Mouse (Mus musculus) limb, embryonic 14.5 days (tissue): ENCODE data around the gene Zbtb34. TPM values are rescaled to one million over a fixed set of nuclear protein-coding genes. Genes with fewer than 3 reads are reported as not detected.

ENCODE experiments used
- ATAC-seq: fragments of 200-750 bp; cut with Nextera tagmentation; 2 replicates; pipeline ENCODE4 v1.8.0; 2017; ENCODE audit warnings: low read depth, moderate number of reproducible peaks, moderate TSS enrichment; ENCODE audit not compliant: low FRiP score
- DNase-seq: peaks from one replicate; pipeline ENCODE4 v3.0.0-alpha.2; 2015; ENCODE audit warnings: low spot score
- H3K27ac ChIP-seq: fragments of 300-500 bp; sonication (generic); replicated peaks from 2 replicates; pipeline ENCODE4 v1.5.1; 2014; ENCODE audit warnings: low read depth, mild to moderate bottlenecking, low read length, moderate library complexity, mixed read lengths
- H3K27me3 ChIP-seq: fragments of 300-500 bp; sonication (generic); 2 replicates; pipeline ENCODE4 v1.6.1; 2014; ENCODE audit warnings: low read length, mixed read lengths; ENCODE audit not compliant: control insufficient read depth, insufficient read depth
- H3K36me3 ChIP-seq: fragments of 300-500 bp; sonication (generic); 2 replicates; pipeline ENCODE4 v1.6.1; 2014; ENCODE audit warnings: mild to moderate bottlenecking, low read length, moderate library complexity, mixed read lengths; ENCODE audit not compliant: control insufficient read depth, insufficient read depth
- H3K4me1 ChIP-seq: fragments of 300-500 bp; sonication (generic); 2 replicates; pipeline ENCODE4 v1.6.1; 2014; ENCODE audit warnings: antibody characterized with exemption, low read length, mixed read lengths; ENCODE audit not compliant: control insufficient read depth, insufficient read depth
- H3K4me2 ChIP-seq: fragments of 300-500 bp; sonication (generic); replicated peaks from 2 replicates; pipeline ENCODE4 v1.6.1; 2014; ENCODE audit warnings: low read depth, mild to moderate bottlenecking, low read length, moderate library complexity; ENCODE audit not compliant: severe bottlenecking
- H3K4me3 ChIP-seq: fragments of 300-500 bp; sonication (generic); replicated peaks from 2 replicates; pipeline ENCODE4 v1.5.1; 2014; ENCODE audit warnings: low read length
- H3K9ac ChIP-seq: fragments of 300-500 bp; sonication (generic); 2 replicates; pipeline ENCODE4 v1.6.1; 2014; ENCODE audit warnings: mild to moderate bottlenecking, low read depth, low read length, moderate library complexity; ENCODE audit not compliant: severe bottlenecking
- H3K9me3 ChIP-seq: fragments of 300-500 bp; sonication (generic); 2 replicates; pipeline ENCODE4 v1.6.1; 2016; ENCODE audit warnings: low read length; ENCODE audit not compliant: control insufficient read depth
- POLR2A ChIP-seq: fragments of 200-500 bp; IDR thresholded peaks from 2 replicates; pipeline ENCODE4 v1.8.0; 2012; ENCODE audit warnings: inconsistent platforms, mild to moderate bottlenecking, moderate library complexity, borderline replicate concordance; ENCODE audit not compliant: insufficient read depth, insufficient read length; ENCODE audit errors: extremely low read depth
- WGBS: fragments of 180-500 bp; shearing (Covaris S2); extraction: QIAGEN DNeasy Blood & Tissue Kit; methylation state at CpG from one replicate; pipeline ENCODE4 v1.1.7; 2014; 5-methylcytosine and 5-hydroxymethylcytosine counted together
- polyA plus RNA-seq, 2 experiments: library from polyadenylated mRNA; depleted of rRNA in 1 of 2; stranded (reverse) in 1 of 2; unstranded in 1 of 2; fragments of >200 nt; fragmentation: Nextera tagmentation in 1 of 2; extraction: Ambion mirVana in 1 of 2; gene quantifications; 2 replicates each; pipeline versions ENCODE4 v1.2.1 to v1.2.3; 2012 to 2014

Zbtb34 gene
- polyA plus RNA-seq, 2 experiments, result 8.4 to 19.0 TPM

DNA sequence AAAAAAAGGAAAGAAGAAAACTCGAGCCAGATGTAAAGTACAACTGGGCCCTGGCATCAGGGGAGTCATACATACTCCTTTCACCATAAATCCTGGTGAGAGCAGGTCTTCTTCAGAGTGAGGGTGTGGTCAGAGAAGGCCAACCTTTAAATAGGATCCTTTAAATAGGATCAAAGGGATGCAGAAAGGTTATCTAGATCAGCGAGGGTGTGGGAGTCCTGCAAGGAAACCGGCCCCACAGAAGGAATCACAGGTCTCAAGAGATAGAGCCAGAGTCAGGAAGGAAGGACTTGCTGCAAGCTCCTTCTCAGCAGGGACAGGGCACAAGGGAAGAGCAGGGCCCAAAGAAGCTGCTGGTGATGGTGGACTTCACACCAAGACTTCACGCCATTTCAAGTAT is 13.7 kb downstream of the Zbtb34 start:
- no peak overlapping the region for H3K4me2 ChIP-seq
- H3K27me3 ChIP-seq, result no peaks in the 10 kb centered on the region
- DNase-seq, result no peak
- no peaks in the 10 kb centered on the region for H3K4me1 ChIP-seq
- no peaks in the 10 kb centered on the region for H3K9me3 ChIP-seq
- no peak overlapping the region for H3K4me3 ChIP-seq
- TF ChIP-seq POLR2A, result no peak
- 73% methylated on average over 4 of the region's 4 CpGs for WGBS
- H3K9ac ChIP-seq, result no peak overlapping the region
- peaks cover 28% of the 10 kb centered on the region for H3K36me3 ChIP-seq
- H3K27ac ChIP-seq, result no peak overlapping the region
- ATAC-seq, result no peak

DNA sequence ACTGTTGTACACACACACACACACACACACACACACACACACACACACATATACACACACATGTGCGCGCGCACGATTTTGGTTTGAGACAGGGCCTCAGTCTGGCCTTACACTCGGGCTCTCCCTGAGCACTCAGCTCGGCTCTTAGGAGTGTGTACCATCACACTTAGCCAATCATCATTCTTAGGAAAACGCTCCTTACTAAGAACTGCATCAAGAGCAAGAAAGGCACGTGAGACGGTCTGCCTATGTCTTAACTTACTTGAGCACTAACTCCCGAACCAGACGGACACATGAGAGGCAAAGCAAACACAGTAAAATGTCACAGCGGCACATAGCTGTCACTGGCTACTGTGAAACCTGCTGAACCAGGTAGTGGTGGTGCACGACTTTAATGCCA is 17.1 kb downstream of the Zbtb34 start:
- Histone ChIP-seq H3K9ac (no peak overlapping the region), H3K9me3 (no peaks in the 10 kb centered on the region), H3K4me2 (no peak overlapping the region), H3K36me3 (peaks cover 48% of the 10 kb centered on the region), H3K27me3 (no peaks in the 10 kb centered on the region), H3K4me3 (no peak overlapping the region), H3K27ac (no peak overlapping the region), H3K4me1 (no peaks in the 10 kb centered on the region)
- no peak for DNase-seq
- no peak for TF ChIP-seq POLR2A
- ATAC-seq, result no peak
- 93% methylated on average over 13 of the region's 13 CpGs for WGBS

DNA sequence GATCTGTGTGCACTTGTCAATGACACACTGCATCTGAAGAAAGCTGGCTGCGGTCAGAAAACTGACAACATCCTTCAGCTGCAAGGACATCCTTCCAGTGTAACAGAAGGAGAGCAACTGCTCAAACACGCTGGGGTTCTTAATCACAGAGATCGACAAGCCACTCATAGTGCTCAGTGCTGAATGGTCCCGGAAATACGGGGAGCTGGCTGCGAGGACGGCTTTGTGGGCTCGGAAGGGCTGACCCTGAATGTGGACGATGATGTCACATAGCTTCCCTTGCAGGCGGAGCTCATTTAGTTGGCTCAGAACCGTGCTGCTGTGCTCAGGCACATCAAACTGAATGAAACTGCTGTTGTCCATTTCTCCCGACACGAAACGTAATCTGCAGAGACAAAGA is 19.0 kb downstream of the Zbtb34 start:
- no peak for ATAC-seq
- WGBS, result 85% methylated on average over 14 of the region's 14 CpGs
- peaks cover 48% of the 10 kb centered on the region for H3K36me3 ChIP-seq

DNA sequence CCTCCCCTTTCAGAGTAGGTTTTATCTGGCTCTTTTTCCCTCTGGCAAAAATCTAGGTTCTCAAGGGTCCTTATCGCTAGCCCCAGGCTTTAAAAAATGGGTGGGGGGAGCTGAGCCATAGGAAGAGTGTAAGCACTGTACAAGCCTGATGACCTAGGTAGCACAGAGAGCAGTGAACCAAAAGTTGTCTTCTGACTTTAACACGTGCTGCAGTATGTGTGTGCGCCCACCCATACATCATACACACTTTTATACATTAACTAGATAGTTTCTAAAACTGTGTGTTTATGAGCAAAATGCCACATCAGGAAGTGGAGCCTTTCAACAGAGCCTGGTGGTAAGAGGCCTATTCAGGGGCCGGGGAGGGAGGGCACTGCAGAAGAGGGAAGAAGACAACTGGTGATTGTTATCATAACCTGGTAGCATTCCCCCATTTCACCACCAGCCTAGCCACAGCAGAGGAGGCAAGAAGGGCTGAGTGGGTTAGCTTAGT is 27.6 kb downstream of the Zbtb34 start:
- no peaks in the 10 kb centered on the region for H3K4me1 ChIP-seq
- no peak for TF ChIP-seq POLR2A
- H3K27me3 ChIP-seq, result no peaks in the 10 kb centered on the region
- H3K4me2 ChIP-seq, result no peak overlapping the region
- H3K4me3 ChIP-seq, result no peak overlapping the region
- H3K9ac ChIP-seq, result no peak overlapping the region
- DNase-seq (no peak), ATAC-seq (no peak)
- no peak overlapping the region for H3K27ac ChIP-seq
- no peaks in the 10 kb centered on the region for H3K9me3 ChIP-seq
- WGBS, result 88% methylated on average over 4 of the region's 4 CpGs
- H3K36me3 ChIP-seq, result peaks cover 10% of the 10 kb centered on the region

More for the DNA sequence above, 19.0 kb downstream of the Zbtb34 start:
- Histone ChIP-seq H3K9me3 (no peaks in the 10 kb centered on the region), H3K9ac (no peak overlapping the region), H3K4me3 (no peak overlapping the region), H3K27ac (no peak overlapping the region), H3K4me2 (no peak overlapping the region), H3K27me3 (no peaks in the 10 kb centered on the region), H3K4me1 (no peaks in the 10 kb centered on the region)
- no peak for TF ChIP-seq POLR2A
- no peak for DNase-seq

DNA sequence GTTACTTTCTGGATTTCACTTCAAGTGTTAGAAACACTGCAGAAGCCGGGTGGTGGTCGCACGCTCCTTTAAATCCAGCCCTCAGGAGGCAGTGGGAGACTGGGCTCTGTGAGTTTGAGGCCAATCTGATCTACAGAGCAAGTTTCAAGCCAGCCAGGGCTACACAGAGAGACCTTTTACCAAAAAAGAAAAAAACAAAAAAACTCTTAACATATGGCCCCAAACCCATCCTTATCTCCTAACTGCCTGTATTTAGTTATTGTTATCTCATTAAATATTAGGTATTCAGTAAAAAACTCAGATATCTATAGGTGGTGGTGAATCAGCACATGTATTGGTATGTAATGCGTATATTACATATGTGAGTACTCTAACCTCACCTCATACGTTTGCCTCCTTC is 28.5 kb downstream of the Zbtb34 start:
- no peaks in the 10 kb centered on the region for H3K4me1 ChIP-seq
- DNase-seq (no peak), ATAC-seq (no peak)
- WGBS, result 58% methylated on average over 5 of the region's 5 CpGs
- no peak overlapping the region for H3K9ac ChIP-seq
- H3K27ac ChIP-seq, result no peak overlapping the region
- H3K4me2 ChIP-seq, result no peak overlapping the region
- no peaks in the 10 kb centered on the region for H3K27me3 ChIP-seq
- TF ChIP-seq POLR2A, result no peak
- no peak overlapping the region for H3K4me3 ChIP-seq
- H3K9me3 ChIP-seq, result no peaks in the 10 kb centered on the region
- H3K36me3 ChIP-seq, result peaks cover 10% of the 10 kb centered on the region

DNA sequence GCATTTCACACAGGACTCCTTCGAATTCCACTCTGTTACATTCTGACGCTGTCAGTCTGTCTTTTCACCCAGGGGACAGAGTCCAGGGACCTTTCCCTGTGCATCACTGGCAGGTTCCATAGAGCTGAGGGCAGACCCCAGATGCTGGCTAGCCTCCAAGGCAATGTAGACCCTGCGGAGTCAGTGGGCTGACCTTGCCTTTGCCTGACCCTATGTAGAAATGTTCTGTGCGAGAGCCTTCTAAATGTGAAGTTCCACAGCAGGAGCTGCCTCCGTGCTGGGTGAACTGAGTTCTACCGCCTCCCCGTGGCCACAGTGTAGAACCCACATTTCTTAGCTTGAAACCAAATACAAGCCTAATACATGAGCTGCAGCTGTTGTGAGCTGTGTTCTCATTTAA is 28.9 kb downstream of the Zbtb34 start:
- Histone ChIP-seq H3K9ac (no peak overlapping the region), H3K4me3 (no peak overlapping the region), H3K36me3 (peaks cover 10% of the 10 kb centered on the region), H3K9me3 (no peaks in the 10 kb centered on the region), H3K27me3 (no peaks in the 10 kb centered on the region), H3K4me1 (no peaks in the 10 kb centered on the region), H3K4me2 (no peak overlapping the region), H3K27ac (no peak overlapping the region)
- no peak for TF ChIP-seq POLR2A
- 37% methylated on average over 7 of the region's 7 CpGs for WGBS
- DNase-seq (peak; percentile 43), ATAC-seq (peak; percentile 37; the same call in 1 of the 2 replicates)
